Mouse (Mus musculus) brain, adult 2 months (tissue): ENCODE measurements at regions not wholly inside any gene's neighbourhood (a gene's known extent, or its start where the extent isn't known, plus 50 kb on each side); places are given as distances from the start of the nearest gene placed in this dataset.

ENCODE experiments used
- DNase-seq: peaks from one replicate; pipeline ENCODE4 v3.0.0; 2011; ENCODE audit warnings: low read depth, low spot score

DNA sequence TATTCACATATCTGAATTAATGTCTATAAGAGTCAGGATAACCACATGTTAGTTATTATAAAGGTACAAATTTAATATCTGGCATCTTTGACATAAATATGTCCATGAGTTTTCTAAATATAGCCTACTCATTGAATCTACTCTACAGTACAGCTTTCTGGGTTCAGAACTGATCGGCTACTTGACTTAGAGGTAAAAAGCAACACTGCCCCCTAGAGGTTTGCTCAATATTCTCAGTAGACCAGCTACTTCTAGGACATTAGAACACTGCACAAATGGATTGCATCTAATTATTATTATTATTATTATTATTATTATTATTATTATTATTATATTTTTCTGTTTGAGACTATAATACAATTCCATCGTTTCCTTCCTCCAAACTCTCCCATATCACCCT, 418.8 kb upstream of the Tpm3-rs7 start:
- DNase-seq = peak; percentile 89

DNA sequence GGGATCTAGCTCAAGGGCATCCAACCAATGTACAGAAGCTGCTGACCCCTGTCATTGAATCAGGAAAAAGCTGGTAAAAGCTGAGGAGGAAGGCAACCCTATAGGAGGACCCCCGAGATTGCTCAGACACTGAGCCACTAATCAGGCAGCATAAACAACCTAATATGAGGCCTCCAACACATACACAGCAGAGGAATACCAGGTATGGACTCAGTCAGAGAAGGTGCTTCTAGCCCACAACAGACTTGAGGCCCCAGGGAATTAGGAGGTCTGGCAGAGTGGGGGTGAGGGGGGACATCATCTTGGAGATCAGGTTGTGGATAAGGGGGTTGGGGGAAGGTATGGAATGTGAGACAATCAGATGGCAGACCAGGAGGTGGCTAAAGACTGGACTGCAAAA, 413.2 kb upstream of the Tpm3-rs7 start:
- DNase-seq = no peak

- DNase-seq = peak; percentile 2
These were observed 397.3 kb upstream of the Tpm3-rs7 start for GRCm38 (mm10) chr14:112917148-112917547.
